Mouse (Mus musculus): ENCODE data around the gene BC049715. TPM values are rescaled to one million over a fixed set of nuclear protein-coding genes. Genes with fewer than 3 reads are reported as not detected.
A peak's percentile ranks its signal among the peaks of the same experiment; 100 is the strongest.

BC049715 gene
- polyA plus RNA-seq, 1 experiment from 2014 or later, result 2.2 TPM

- no peaks in the 10 kb centered on the region for H3K4me1 ChIP-seq (ENCODE audit: insufficient read depth, low read depth, low read length)
- no peak overlapping the region for H3K4me3 ChIP-seq (ENCODE audit: low read depth, low read length)
- WGBS, result 60% methylated on average over 2 of the region's 2 CpGs
- TF ChIP-seq CTCF (IDR thresholded peaks at IDR 0.05) (no peak), EP300 (IDR thresholded peaks at IDR 0.05) (no peak)
- no peak overlapping the region for H3K27ac ChIP-seq (ENCODE audit: low read length)
- H3K4me2 ChIP-seq (replicated peaks; ENCODE audit: low read depth, low read length), result no peak overlapping the region
- no peaks in the 10 kb centered on the region for H3K27me3 ChIP-seq (replicated peaks; ENCODE audit: insufficient read depth, low read length)
- no peak overlapping the region for H3K9ac ChIP-seq (replicated peaks; ENCODE audit: low read depth)
- H3K9me3 ChIP-seq (ENCODE audit: low read length), result no peaks in the 10 kb centered on the region
- no peaks in the 10 kb centered on the region for H3K36me3 ChIP-seq (ENCODE audit: insufficient read depth, low read length)
- ATAC-seq (no peak), DNase-seq (ENCODE audit: low spot score) (no peak)
These were observed 17.5 kb downstream of the BC049715 start for GRCm38 (mm10) chr6:136844903-136845302.

- 66% methylated on average over 5 of the region's 5 CpGs for WGBS
- H3K9me3 ChIP-seq (ENCODE audit: low read length), result no peaks in the 10 kb centered on the region
- H3K4me2 ChIP-seq (replicated peaks; ENCODE audit: low read depth, low read length), result no peak overlapping the region
- H3K27ac ChIP-seq (ENCODE audit: low read length), result no peak overlapping the region
- TF ChIP-seq CTCF (IDR thresholded peaks at IDR 0.05), result no peak
- no peak for TF ChIP-seq EP300 (IDR thresholded peaks at IDR 0.05)
- ATAC-seq (no peak), DNase-seq (ENCODE audit: low spot score) (no peak)
- no peaks in the 10 kb centered on the region for H3K36me3 ChIP-seq (ENCODE audit: insufficient read depth, low read length)
- no peaks in the 10 kb centered on the region for H3K27me3 ChIP-seq (replicated peaks; ENCODE audit: insufficient read depth, low read length)
- H3K9ac ChIP-seq (replicated peaks; ENCODE audit: low read depth), result no peak overlapping the region
- no peaks in the 10 kb centered on the region for H3K4me1 ChIP-seq (ENCODE audit: insufficient read depth, low read depth, low read length)
- H3K4me3 ChIP-seq (ENCODE audit: low read depth, low read length), result no peak overlapping the region
These were observed 18.5 kb downstream of the BC049715 start for GRCm38 (mm10) chr6:136845706-136846480.

DNA sequence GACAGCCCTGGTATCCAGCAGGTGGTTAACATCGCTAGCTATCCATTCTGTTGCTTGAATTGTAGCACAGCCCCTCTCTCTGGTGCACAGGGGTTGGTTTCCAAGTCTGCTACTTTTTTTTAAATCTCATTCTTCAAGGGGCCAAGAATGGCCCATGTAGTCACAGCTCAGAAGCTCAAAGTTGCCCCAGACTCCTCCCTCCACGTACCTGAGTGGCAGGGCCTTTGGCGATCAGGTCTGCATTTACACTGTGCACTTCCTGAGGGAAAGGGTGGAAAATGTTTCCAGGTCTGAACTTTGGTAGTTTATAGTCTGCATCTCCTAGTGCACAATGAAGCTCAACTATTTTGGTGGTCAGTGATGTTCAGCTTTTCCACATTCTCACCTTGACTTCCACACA lies 19.8 kb downstream of the BC049715 start:
- TF ChIP-seq EP300 (IDR thresholded peaks at IDR 0.05) (no peak), CTCF (IDR thresholded peaks at IDR 0.05) (no peak)
- Histone ChIP-seq H3K4me3 (ENCODE audit: low read depth, low read length) (no peak overlapping the region), H3K9me3 (ENCODE audit: low read length) (no peaks in the 10 kb centered on the region), H3K27me3 (replicated peaks; ENCODE audit: insufficient read depth, low read length) (no peaks in the 10 kb centered on the region), H3K36me3 (ENCODE audit: insufficient read depth, low read length) (no peaks in the 10 kb centered on the region), H3K4me2 (replicated peaks; ENCODE audit: low read depth, low read length) (no peak overlapping the region), H3K9ac (replicated peaks; ENCODE audit: low read depth) (no peak overlapping the region), H3K4me1 (ENCODE audit: insufficient read depth, low read depth, low read length) (no peaks in the 10 kb centered on the region), H3K27ac (ENCODE audit: low read length) (no peak overlapping the region)
- no peak for ATAC-seq
- 88% methylated on average over 3 of the region's 3 CpGs for WGBS
- no peak for DNase-seq (ENCODE audit: low spot score)

- H3K9ac ChIP-seq (replicated peaks; ENCODE audit: low read depth), result no peak overlapping the region
- H3K27me3 ChIP-seq (replicated peaks; ENCODE audit: insufficient read depth, low read length), result no peaks in the 10 kb centered on the region
- H3K27ac ChIP-seq (ENCODE audit: low read length), result no peak overlapping the region
- TF ChIP-seq CTCF (IDR thresholded peaks at IDR 0.05) (peak; percentile 79), EP300 (IDR thresholded peaks at IDR 0.05) (no peak)
- H3K4me1 ChIP-seq (ENCODE audit: insufficient read depth, low read depth, low read length), result no peaks in the 10 kb centered on the region
- DNase-seq (ENCODE audit: low spot score) (peak; percentile 64), ATAC-seq (peak; percentile 48)
- H3K4me3 ChIP-seq (ENCODE audit: low read depth, low read length), result no peak overlapping the region
- no peaks in the 10 kb centered on the region for H3K9me3 ChIP-seq (ENCODE audit: low read length)
- H3K4me2 ChIP-seq (replicated peaks; ENCODE audit: low read depth, low read length), result no peak overlapping the region
- 14% methylated on average over 2 of the region's 2 CpGs for WGBS
- H3K36me3 ChIP-seq (ENCODE audit: insufficient read depth, low read length), result no peaks in the 10 kb centered on the region
These were observed 20.4 kb downstream of the BC049715 start for GRCm38 (mm10) chr6:136847790-136848189.

DNA sequence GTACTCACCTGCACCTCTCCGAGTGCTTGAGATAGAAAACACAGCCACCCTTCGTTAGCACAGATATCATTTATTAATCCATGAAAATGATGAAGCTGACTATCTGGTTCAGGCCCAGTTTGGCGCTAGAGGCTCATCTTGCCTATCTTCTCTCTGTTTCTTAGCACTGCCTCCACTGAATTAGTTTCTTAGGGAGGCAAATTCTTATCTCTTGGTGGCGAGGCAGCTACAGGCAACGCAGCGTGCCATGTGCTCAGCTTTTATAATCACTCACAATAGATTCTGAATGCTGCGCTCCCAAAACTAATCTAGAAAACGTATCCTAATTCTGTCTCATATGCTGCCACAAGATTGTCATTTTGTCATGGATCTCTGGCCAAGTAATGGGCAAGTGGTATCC lies 21.0 kb downstream of the BC049715 start:
- WGBS, result 83% methylated on average over 8 of the region's 8 CpGs
- DNase-seq (ENCODE audit: low spot score) (no peak), ATAC-seq (no peak)
- Histone ChIP-seq H3K4me1 (ENCODE audit: insufficient read depth, low read depth, low read length) (no peaks in the 10 kb centered on the region), H3K27ac (ENCODE audit: low read length) (no peak overlapping the region), H3K9me3 (ENCODE audit: low read length) (no peaks in the 10 kb centered on the region), H3K4me3 (ENCODE audit: low read depth, low read length) (no peak overlapping the region), H3K4me2 (replicated peaks; ENCODE audit: low read depth, low read length) (no peak overlapping the region), H3K36me3 (ENCODE audit: insufficient read depth, low read length) (no peaks in the 10 kb centered on the region), H3K9ac (replicated peaks; ENCODE audit: low read depth) (no peak overlapping the region), H3K27me3 (replicated peaks; ENCODE audit: insufficient read depth, low read length) (no peaks in the 10 kb centered on the region)
- TF ChIP-seq CTCF (IDR thresholded peaks at IDR 0.05) (no peak), EP300 (IDR thresholded peaks at IDR 0.05) (no peak)

DNA sequence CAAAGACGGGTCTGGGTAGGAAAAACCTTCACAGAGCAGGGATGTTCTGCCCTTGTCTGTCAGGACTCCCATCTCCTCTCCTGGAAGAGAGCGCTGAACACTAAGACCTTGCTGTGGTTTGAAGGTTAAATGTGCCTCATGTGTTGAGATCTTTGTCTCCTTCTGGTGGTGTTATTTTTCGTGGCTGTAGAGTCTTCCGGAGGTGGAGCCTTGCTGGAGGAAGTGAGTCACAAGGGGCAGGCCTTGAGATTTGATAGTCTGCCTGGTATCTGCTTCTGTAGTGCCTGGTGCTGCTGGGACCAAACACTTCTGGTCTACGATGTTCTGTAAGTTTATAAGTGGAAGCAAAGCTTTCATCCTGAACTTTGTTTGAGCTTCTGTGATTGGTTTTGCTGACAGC lies 21.5 kb downstream of the BC049715 start:
- Histone ChIP-seq H3K4me3 (ENCODE audit: low read depth, low read length) (no peak overlapping the region), H3K9me3 (ENCODE audit: low read length) (no peaks in the 10 kb centered on the region), H3K27me3 (replicated peaks; ENCODE audit: insufficient read depth, low read length) (no peaks in the 10 kb centered on the region), H3K9ac (replicated peaks; ENCODE audit: low read depth) (no peak overlapping the region), H3K36me3 (ENCODE audit: insufficient read depth, low read length) (no peaks in the 10 kb centered on the region), H3K27ac (ENCODE audit: low read length) (no peak overlapping the region), H3K4me1 (ENCODE audit: insufficient read depth, low read depth, low read length) (no peaks in the 10 kb centered on the region), H3K4me2 (replicated peaks; ENCODE audit: low read depth, low read length) (no peak overlapping the region)
- ATAC-seq, result no peak
- DNase-seq (ENCODE audit: low spot score), result no peak
- no peak for TF ChIP-seq CTCF (IDR thresholded peaks at IDR 0.05)
- no peak for TF ChIP-seq EP300 (IDR thresholded peaks at IDR 0.05)
- 81% methylated on average over 5 of the region's 5 CpGs for WGBS

All from lung, postnatal 0 days (tissue).